Mouse (Mus musculus): ENCODE results near the gene Utrn.

DNA sequence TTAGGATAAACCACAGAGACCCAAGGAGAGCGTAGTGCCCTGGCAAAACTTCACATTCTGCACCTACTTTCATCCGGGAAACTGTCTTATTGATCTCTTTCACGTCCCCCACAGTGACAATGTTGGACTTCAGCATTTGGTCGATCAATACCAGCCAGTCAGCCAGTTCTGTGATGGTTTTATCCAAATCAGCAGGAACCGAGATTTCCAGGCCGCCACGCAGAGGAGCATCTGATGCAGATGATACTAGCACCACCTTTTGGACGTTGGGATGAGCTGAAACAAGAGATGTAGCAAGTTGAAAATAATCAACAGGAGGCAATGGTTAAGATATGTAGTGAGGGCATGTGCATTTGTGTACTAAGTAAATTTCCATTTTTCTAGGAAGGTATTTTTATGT, 225.8 kb downstream of the Utrn start:
- no peak for TF ChIP-seq CTCF (IDR thresholded peaks at IDR 0.05)
- no peak for TF ChIP-seq POLR2A (IDR thresholded peaks at IDR 0.05; ENCODE audit: insufficient read depth, low read depth, low read length)
